Mouse (Mus musculus): Measurements from ENCODE around the gene Gtf2ird2. TPM values are rescaled to one million over a fixed set of nuclear protein-coding genes. Genes with fewer than 3 reads are reported as not detected.

Gene Gtf2ird2
- 1 to 10 TPM; 3.2 TPM for total RNA-seq (2023)

GRCm38 (mm10) chr5:134183880-134184808, at the start of gene Gtf2ird2:
Gtf2ird2 (plus strand) TSS chr5:134184019.

DNA sequence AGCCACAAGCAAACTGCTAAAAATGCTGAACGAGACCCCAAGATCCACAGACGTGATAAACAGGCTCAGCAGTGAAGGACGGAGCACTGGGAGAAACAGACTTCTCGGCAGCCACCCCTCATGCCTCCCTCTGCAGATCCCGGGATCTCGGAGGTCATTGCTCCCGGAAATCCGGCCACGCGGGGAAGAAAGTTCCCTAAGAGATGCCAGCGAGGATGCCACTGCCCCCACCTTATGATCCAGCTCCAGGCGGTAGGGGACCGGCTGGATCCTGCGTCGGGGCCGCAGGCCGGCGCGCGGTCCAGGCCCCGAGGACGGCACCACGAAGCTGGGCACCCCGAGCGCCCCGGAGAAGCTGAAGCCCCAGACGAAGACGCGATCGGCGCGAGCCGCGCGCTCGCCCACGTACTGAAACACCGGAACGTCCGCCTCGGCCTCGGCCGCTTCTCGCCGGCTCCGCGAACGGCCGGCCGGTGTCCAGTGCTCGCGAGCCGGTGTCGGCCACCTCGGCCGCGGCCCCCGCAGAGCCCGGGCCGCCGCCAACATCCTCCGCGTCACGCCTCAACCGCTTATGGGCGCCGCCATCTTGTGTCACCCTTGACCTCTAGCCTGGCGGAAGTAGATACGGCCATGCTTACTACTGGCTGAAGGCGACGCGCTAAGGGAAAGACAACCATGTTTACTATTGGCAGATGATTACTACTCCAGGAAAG, 7.5 kb upstream of the Gtf2ird2 start, which contains the start of gene Rcc1l:
Gene Rcc1l, minus strand, starts transcription at position 606 of the 713 bp plus-strand sequence.

DNA sequence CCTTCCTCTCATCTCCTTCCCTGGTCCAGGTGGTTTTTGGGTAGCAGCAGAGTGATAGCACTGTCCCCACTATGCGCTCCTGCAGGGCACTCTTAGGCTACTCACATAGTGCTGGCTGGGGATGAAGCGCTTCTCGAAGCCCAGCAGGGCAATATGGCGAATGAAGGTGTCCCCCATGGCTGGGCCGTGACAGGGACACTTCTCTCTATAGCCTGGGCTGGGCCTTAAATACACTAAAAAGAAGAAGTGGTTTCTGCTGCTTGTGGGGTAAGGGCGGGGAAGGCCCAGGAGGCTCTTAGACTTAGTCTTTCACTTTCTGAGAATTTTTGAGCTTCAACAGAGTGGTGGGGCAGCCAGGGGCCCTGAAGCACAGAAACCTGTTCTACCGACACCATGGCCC, 45.6 kb downstream of the Gtf2ird2 start, which contains the start of gene Ncf1:
Gene Ncf1, minus strand, starts transcription at position 235 of the 400 bp plus-strand sequence.

Other genes with a start within 250 kb of the Gtf2ird2 start
- 1 to 10 TPM; 2.7 to 5.0 TPM for gene Castor2, start 84.3 kb upstream of the Gtf2ird2 start, total RNA-seq (2023)
- gene Rcc1l, start 7.2 kb upstream of the Gtf2ird2 start, total RNA-seq (2023), result 1 to 10 TPM; 5.7 to 6.3 TPM
- gene Ncf1, start 45.6 kb downstream of the Gtf2ird2 start, total RNA-seq (2023), result 1,000 to 10,000 TPM; 1,317 to 1,368 TPM
- gene Gtf2i, start 130.7 kb downstream of the Gtf2ird2 start, total RNA-seq (2023), result 10 to 100 TPM; 30.9 to 34.5 TPM